Mouse (Mus musculus) lung, postnatal 0 days (tissue): ENCODE measurements around the gene Iqgap3.

Experiments
- CTCF ChIP-seq: IDR thresholded peaks from 2 replicates; pipeline ENCODE4 v1.5.1; 2016; ENCODE audit warnings: antibody characterized with exemption, mild to moderate bottlenecking
- EP300 ChIP-seq: IDR thresholded peaks from 2 replicates; pipeline ENCODE4 v1.6.1; 2016; ENCODE audit warnings: antibody characterized with exemption, mild to moderate bottlenecking, control low read depth

DNA sequence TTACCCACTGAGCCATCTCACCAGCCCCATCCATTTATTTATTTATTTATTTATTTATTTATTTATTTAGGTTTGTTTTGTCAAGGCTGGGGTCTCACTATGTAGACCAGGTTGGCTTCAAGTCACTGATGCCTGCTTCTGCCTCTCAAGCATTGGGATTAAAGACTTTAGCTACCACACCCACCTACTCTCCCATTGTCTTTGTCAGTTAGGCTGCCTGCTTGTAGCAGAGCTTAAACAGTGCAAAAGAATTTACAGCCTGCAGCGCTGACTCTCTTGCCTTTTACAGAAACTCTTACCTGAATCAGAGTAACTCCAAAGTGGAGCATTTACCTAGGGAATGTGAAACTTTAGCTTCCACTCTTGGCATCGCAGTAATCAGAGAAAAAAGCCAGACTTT, 72.5 kb downstream of the Iqgap3 start:
- no peak for TF ChIP-seq CTCF
- no peak for TF ChIP-seq EP300
